Comparison of ENCODE assay signal across 10 mouse cellular contexts in genomic region chr1:73979214-73979613, GRCm38 (mm10).
A peak's percentile ranks its signal among the peaks of the same experiment; 100 is the strongest.
DNase-seq lines count a peak whose midpoint lies in the region; ATAC-seq and TF ChIP-seq lines count a peak whose summit lies in the region.
"Had no signal": no experiment of that assay in that cellular context is flagged by ENCODE, and none has a peak within 500 bp of the region (broad histone marks: within the 10 kb centered on the region; RNA-seq: fewer than 3 reads in every experiment).

No protein-coding gene starts in this region.

- peaks cover 85% of the 10 kb centered on the region for H3K36me3 ChIP-seq in lung, embryonic 14.5 days (ENCODE audit: insufficient read depth)
- no peaks in the 10 kb centered on the region for H3K36me3 ChIP-seq in midbrain, embryonic 16.5 days (ENCODE audit: control insufficient read depth, insufficient read depth, low read length)

- ATAC-seq in lung, embryonic 14.5 days (ENCODE audit: insufficient read depth) = no peak
- peak; percentile 76 for ATAC-seq in midbrain, embryonic 16.5 days
- no peak for ATAC-seq in erythroid progenitor cell, adult 5-6 weeks (replicated peaks; ENCODE audit: low FRiP score, poor library complexity, severe bottlenecking)

- H3K27ac ChIP-seq in lung, embryonic 14.5 days (ENCODE audit: low read depth) = no peak overlapping the region
- H3K27ac ChIP-seq in midbrain, embryonic 16.5 days (ENCODE audit: low read length) = peak overlapping the region; percentile 54; the same call in 1 of the 2 replicates
- H3K27ac ChIP-seq: embryonic facial prominence, embryonic 12.5 days had no signal

- peak overlapping the region; percentile 17; the same call in 1 of the 2 replicates for H3K9ac ChIP-seq in lung, embryonic 14.5 days
- no peak overlapping the region for H3K9ac ChIP-seq in midbrain, embryonic 16.5 days (ENCODE audit: low read depth, low read length)
- H3K9ac ChIP-seq: embryonic facial prominence, embryonic 12.5 days had no signal

- 70% methylated on average over 3 of the region's 3 CpGs for WGBS in lung, embryonic 14.5 days
- WGBS in midbrain, embryonic 16.5 days = 60% methylated on average over 3 of the region's 3 CpGs

- no peak for TF ChIP-seq CTCF in lung, embryonic 14.5 days (IDR thresholded peaks at IDR 0.05; ENCODE audit: low read depth)

- H3K4me2 ChIP-seq in lung, embryonic 14.5 days = no peak overlapping the region
- no peak overlapping the region for H3K4me2 ChIP-seq in midbrain, embryonic 16.5 days (ENCODE audit: low read length)
- H3K4me2 ChIP-seq: embryonic facial prominence, embryonic 12.5 days had no signal

- H3K27me3 ChIP-seq in lung, embryonic 14.5 days (ENCODE audit: insufficient read depth, low read length) = no peaks in the 10 kb centered on the region
- H3K27me3 ChIP-seq in midbrain, embryonic 16.5 days (ENCODE audit: control insufficient read depth, insufficient read depth, low read depth, low read length) = no peaks in the 10 kb centered on the region
- H3K27me3 ChIP-seq: embryonic facial prominence, embryonic 12.5 days had no signal

- no peaks in the 10 kb centered on the region for H3K9me3 ChIP-seq in lung, embryonic 14.5 days (ENCODE audit: low read depth, low read length)
- H3K9me3 ChIP-seq in midbrain, embryonic 16.5 days (replicated peaks; ENCODE audit: control insufficient read depth, low read length, poor library complexity, severe bottlenecking) = no peaks in the 10 kb centered on the region
- H3K9me3 ChIP-seq: embryonic facial prominence, embryonic 12.5 days had no signal

- no peak overlapping the region for H3K4me3 ChIP-seq in lung, embryonic 14.5 days (ENCODE audit: low read depth, low read length)
- H3K4me3 ChIP-seq in midbrain, embryonic 16.5 days (ENCODE audit: low read depth, low read length) = no peak overlapping the region
- H3K4me3 ChIP-seq: embryonic facial prominence, embryonic 12.5 days; myocyte had no signal

- no peaks in the 10 kb centered on the region for H3K4me1 ChIP-seq in lung, embryonic 14.5 days (ENCODE audit: insufficient read depth)
- H3K4me1 ChIP-seq in midbrain, embryonic 16.5 days (ENCODE audit: control insufficient read depth, insufficient read depth, low read length) = no peaks in the 10 kb centered on the region
- H3K4me1 ChIP-seq: embryonic facial prominence, embryonic 12.5 days had no signal

- DNase-seq in lung, embryonic 14.5 days = no peak
- no peak for DNase-seq in lung, postnatal 36 days
- DNase-seq in frontal cortex, postnatal 14 days (ENCODE audit: low spot score in 2 of 2) = peak; percentile 35 to 46
- DNase-seq in heart, postnatal 10 days = peak; percentile 81 to 89
- no peak for DNase-seq in embryo, embryonic 11 days
- no peak for DNase-seq in urinary bladder, adult 2 months (ENCODE audit: low spot score)

- intact Hi-C loops in heart, postnatal 10 days (cut with DNase I) = no loop called here

Comparison
In these comparisons a context has a peak if more than half of its experiments do, and no peak if none do; other contexts are left out.
1. DNase-seq: peak in frontal cortex, postnatal 14 days (2 of 2) and heart, postnatal 10 days (2 of 2); none in lung, embryonic 14.5 days (single experiment), lung, postnatal 36 days (single experiment), embryo, embryonic 11 days (single experiment) and urinary bladder, adult 2 months (single experiment).